Mouse (Mus musculus) forebrain, embryonic 13.5 days (tissue): ENCODE results near the gene Grik1. TPM values are rescaled to one million over a fixed set of nuclear protein-coding genes. Genes with fewer than 3 reads are reported as not detected.

Experiments
- ATAC-seq: fragments of 200-750 bp; cut with Nextera tagmentation; 2 replicates; pipeline ENCODE4 v1.8.0; 2017
- H3K27ac ChIP-seq: fragments of 300-500 bp; sonication (generic); 2 replicates; pipeline ENCODE4 v1.5.1; 2015; ENCODE audit warnings: inconsistent platforms, mild to moderate bottlenecking, moderate library complexity
- H3K27me3 ChIP-seq: fragments of 300-500 bp; sonication (generic); 2 replicates; pipeline ENCODE4 v1.6.1; 2015; ENCODE audit warnings: mild to moderate bottlenecking, inconsistent platforms
- H3K36me3 ChIP-seq: fragments of 300-500 bp; sonication (generic); 2 replicates; pipeline ENCODE4 v1.6.1; 2015; ENCODE audit warnings: mild to moderate bottlenecking, inconsistent platforms; ENCODE audit not compliant: poor library complexity, severe bottlenecking
- H3K4me1 ChIP-seq: fragments of 300-500 bp; sonication (generic); 2 replicates; pipeline ENCODE4 v1.6.1; 2015; ENCODE audit warnings: inconsistent platforms
- H3K4me2 ChIP-seq: fragments of 300-500 bp; sonication (generic); 2 replicates; pipeline ENCODE4 v1.6.1; 2015; ENCODE audit warnings: inconsistent platforms, mild to moderate bottlenecking, moderate library complexity
- H3K4me3 ChIP-seq: fragments of 300-500 bp; sonication (generic); 2 replicates; pipeline ENCODE4 v1.5.1; 2015; ENCODE audit warnings: mild to moderate bottlenecking, inconsistent platforms
- H3K9ac ChIP-seq: fragments of 300-500 bp; sonication (generic); 2 replicates; pipeline ENCODE4 v1.6.1; 2015; ENCODE audit warnings: mild to moderate bottlenecking, inconsistent platforms
- H3K9me3 ChIP-seq: fragments of 300-500 bp; sonication (generic); replicated peaks from 2 replicates; pipeline ENCODE4 v1.6.1; 2016; ENCODE audit warnings: inconsistent platforms
- WGBS: fragments of 180-500 bp; shearing (Covaris S2); methylation state at CpG from one replicate; pipeline ENCODE4 v1.1.7; 2015; 5-methylcytosine and 5-hydroxymethylcytosine counted together
- polyA plus RNA-seq: library from polyadenylated mRNA; unstranded; fragments of >200 nt; fragmentation: Nextera tagmentation; extraction: Ambion mirVana; gene quantifications from 2 replicates; pipeline ENCODE4 v1.2.1, GENCODE M21; 2015

Gene Grik1
- polyA plus RNA-seq, 1 experiment from 2014 or later, result 7.2 TPM

DNA sequence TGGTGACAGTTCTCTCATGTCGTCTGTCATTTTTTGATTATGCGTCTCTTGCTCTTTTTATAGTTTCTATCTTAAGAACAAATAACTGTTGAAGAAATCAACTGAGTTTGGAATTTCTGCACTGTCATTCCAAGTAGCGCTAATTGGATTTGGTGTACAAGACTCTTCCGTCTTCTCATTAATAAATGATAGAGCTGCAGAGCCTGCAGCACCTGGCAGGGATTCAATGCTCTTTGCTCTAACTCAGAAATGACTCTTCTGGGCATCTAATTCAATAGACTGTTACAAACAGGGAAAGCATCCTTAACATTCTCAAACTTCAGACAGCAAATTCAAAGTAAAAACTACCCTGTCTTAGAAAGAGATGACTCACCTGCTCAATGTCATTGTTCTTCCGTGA, 376.3 kb downstream of the Grik1 start:
- Histone ChIP-seq H3K9me3 (no peaks in the 10 kb centered on the region), H3K4me3 (no peak overlapping the region), H3K36me3 (no peaks in the 10 kb centered on the region), H3K4me2 (no peak overlapping the region), H3K27ac (no peak overlapping the region), H3K27me3 (no peaks in the 10 kb centered on the region), H3K4me1 (peaks cover 16% of the 10 kb centered on the region), H3K9ac (no peak overlapping the region)
- WGBS, result 81% methylated on average over 5 of the region's 5 CpGs
- ATAC-seq, result no peak

DNA sequence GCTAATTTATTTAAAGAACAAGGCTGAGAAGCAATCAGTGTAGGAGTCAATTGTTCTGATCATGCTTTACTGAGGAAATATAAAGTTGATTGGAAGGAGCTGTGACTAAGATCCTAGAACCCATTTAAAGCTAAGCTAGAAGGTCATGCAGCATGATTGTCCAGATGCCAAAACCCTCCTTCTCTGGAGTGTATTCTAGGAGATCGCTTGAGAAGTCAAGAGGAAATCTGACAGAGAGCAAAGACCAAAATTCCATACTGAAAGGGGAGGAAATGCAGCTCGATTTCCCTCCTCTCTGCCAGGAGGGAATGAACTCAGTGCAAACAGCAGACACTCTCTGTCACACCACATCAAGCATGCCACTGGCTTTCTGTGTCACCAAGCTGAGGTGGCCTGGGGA, 378.9 kb downstream of the Grik1 start:
- 77% methylated on average over 2 of the region's 2 CpGs for WGBS
- H3K4me1 ChIP-seq, result peaks cover 3% of the 10 kb centered on the region; the same call in 1 of the 2 replicates
- no peaks in the 10 kb centered on the region for H3K27me3 ChIP-seq
- H3K4me3 ChIP-seq, result no peak overlapping the region
- H3K36me3 ChIP-seq, result no peaks in the 10 kb centered on the region
- H3K4me2 ChIP-seq, result no peak overlapping the region
- H3K9me3 ChIP-seq, result no peaks in the 10 kb centered on the region
- no peak overlapping the region for H3K27ac ChIP-seq
- no peak for ATAC-seq
- no peak overlapping the region for H3K9ac ChIP-seq

DNA sequence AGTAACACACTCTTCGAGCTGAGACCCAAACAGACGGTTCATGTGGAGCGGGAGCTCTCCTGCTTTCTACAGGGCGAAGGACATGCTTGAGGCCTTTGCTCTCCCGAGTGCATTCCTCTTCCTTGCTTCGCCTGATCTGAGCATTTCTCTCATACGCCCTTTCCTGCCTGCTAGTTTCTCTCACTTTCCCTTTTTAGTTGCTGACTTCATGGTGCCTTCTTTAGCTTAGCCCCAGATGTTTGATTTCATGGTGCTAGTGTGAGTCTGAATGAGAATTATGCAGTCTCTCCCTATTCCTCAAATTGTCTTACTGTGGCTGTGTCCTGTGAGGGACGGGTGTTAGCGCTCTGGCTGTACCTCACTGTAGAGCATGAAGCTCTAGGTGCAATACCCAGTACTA, 388.0 kb downstream of the Grik1 start:
- Histone ChIP-seq H3K9ac (no peak overlapping the region), H3K9me3 (no peaks in the 10 kb centered on the region), H3K4me2 (no peak overlapping the region), H3K27ac (no peak overlapping the region), H3K4me3 (no peak overlapping the region), H3K27me3 (no peaks in the 10 kb centered on the region), H3K36me3 (no peaks in the 10 kb centered on the region), H3K4me1 (no peaks in the 10 kb centered on the region)
- 90% methylated on average over 9 of the region's 9 CpGs for WGBS
- ATAC-seq, result no peak

DNA sequence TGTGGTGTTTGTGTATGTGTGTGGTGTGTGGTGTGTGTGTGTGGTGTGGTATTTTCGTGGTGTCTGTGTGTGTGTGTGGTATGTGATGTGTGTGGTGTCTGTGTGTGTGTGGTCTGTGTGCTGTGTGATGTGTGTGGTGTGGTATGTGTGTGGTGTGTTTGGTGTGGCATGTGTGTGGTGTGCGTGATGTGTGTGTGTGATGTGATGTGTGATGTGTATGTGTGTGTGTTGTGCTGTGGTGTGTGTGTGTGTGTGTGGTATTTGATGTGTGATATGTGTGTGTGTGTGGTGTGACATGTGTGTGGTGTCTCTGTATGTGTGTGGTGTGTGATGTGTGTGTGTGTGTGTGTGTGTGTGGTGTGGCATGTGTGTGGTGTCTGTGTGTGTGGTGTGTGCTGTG, 388.9 kb downstream of the Grik1 start:
- Histone ChIP-seq H3K4me3 (no peak overlapping the region), H3K27ac (no peak overlapping the region), H3K36me3 (no peaks in the 10 kb centered on the region), H3K4me2 (no peak overlapping the region), H3K9me3 (no peaks in the 10 kb centered on the region), H3K4me1 (no peaks in the 10 kb centered on the region), H3K27me3 (no peaks in the 10 kb centered on the region), H3K9ac (no peak overlapping the region)
- WGBS, result 98% methylated on average over 2 of the region's 2 CpGs
- ATAC-seq, result no peak

DNA sequence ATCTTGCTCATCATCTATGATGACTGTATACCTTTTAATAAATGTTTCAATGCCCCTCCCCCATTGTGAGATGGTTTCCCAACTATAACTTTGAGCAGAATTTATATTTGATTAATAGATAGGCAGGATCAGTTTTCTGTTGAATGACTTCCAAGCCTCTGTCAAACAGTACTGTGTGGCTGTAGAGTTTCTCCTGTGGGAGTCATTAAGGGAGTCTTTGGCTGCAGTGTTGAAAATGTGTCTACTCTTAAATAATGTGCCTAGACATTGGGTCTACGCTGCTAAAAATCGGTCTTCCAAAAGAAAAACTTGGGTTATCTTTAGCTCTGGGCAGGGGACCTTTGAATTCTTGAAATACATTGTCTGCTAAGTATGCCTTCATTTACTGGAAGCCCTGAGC, 414.1 kb downstream of the Grik1 start:
- no peak overlapping the region for H3K27ac ChIP-seq
- WGBS, result 97% methylated on average over 2 of the region's 2 CpGs
- no peak overlapping the region for H3K9ac ChIP-seq
- H3K36me3 ChIP-seq, result no peaks in the 10 kb centered on the region
- no peaks in the 10 kb centered on the region for H3K4me1 ChIP-seq
- 0 out of 2 replicates have a peak, but pooled peaks cover 2% of the 10 kb centered on the region for H3K9me3 ChIP-seq
- H3K4me3 ChIP-seq, result no peak overlapping the region
- no peak for ATAC-seq
- no peak overlapping the region for H3K4me2 ChIP-seq
- H3K27me3 ChIP-seq, result no peaks in the 10 kb centered on the region

DNA sequence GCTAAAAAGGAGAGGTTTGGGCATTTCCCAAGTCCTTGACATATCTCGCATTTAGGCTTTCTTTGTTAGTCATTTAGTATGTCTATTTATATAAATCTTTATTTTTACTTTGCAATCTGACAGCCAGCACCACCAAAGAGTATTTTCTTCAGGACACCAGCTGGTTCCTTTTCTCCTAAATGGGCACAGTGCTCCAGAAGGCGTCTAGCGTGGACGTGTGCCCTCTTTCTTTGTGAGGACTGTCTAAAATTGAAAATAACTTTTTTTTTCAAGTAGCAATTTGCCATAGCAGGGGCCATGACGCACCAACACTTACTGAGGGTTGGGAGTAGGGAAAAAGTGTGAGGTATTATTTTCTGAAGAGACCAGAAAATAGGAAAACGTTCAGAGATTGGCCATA, 425.5 kb downstream of the Grik1 start:
- H3K4me1 ChIP-seq, result no peaks in the 10 kb centered on the region
- no peak overlapping the region for H3K4me2 ChIP-seq
- no peaks in the 10 kb centered on the region for H3K9me3 ChIP-seq
- no peak overlapping the region for H3K27ac ChIP-seq
- no peak for ATAC-seq
- no peak overlapping the region for H3K9ac ChIP-seq
- WGBS, result 83% methylated on average over 6 of the region's 6 CpGs
- no peaks in the 10 kb centered on the region for H3K36me3 ChIP-seq
- no peak overlapping the region for H3K4me3 ChIP-seq
- no peaks in the 10 kb centered on the region for H3K27me3 ChIP-seq

DNA sequence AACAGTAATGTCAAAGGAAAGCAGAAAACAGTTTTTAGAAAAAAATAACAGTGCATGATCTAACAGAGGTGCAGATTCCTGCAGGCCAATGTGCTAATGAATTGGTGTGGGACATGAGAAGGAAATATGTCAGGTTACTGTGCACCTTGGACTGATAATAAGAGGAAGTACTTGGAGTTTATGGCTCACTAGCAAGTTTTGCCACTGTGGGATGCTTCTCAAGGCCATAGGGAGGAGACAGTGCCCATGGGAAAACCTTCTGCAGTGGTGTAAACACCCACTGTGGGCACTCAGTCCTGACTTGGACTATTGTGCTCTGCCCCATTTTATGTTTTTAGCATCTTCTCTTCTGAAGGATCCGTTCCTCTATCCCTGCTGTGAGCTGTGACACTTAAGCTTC, 428.3 kb downstream of the Grik1 start:
- H3K4me2 ChIP-seq, result no peak overlapping the region
- H3K27me3 ChIP-seq, result no peaks in the 10 kb centered on the region
- no peak overlapping the region for H3K4me3 ChIP-seq
- ATAC-seq, result no peak
- no peaks in the 10 kb centered on the region for H3K36me3 ChIP-seq
- H3K27ac ChIP-seq, result no peak overlapping the region
- 33% methylated on average over 1 of the region's 1 CpGs for WGBS
- no peak overlapping the region for H3K9ac ChIP-seq
- H3K4me1 ChIP-seq, result no peaks in the 10 kb centered on the region
- H3K9me3 ChIP-seq, result no peaks in the 10 kb centered on the region

DNA sequence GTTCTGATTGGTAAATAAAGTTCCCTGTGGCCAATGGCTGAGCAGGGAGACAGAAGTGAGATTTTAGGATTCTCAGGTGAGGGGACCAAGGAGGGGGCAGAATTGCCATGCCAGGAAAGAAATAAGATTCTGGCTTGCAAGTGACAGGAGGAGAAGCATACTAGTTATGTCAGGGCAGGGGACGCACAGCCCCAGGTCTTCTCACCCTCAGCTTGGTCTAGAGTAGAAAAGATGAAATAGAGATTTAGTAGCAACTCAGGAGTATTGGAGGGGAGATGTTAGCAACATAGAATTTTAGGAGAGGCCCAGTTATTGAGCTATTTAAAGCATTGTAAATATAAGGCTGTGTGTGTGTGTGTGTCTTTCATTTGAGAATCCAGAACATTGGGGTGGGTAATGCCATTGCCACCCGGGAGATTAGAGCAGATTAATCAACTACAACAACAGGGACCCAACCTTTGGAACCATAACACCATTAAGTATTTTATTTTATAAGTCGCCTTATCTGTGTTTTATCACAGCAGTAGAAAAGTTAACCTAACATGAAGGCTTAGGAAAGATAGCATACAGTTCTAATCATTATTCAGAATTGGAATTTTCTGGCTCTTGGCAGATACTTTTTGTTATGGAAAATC, 436.5 kb downstream of the Grik1 start:
- Histone ChIP-seq H3K9ac (no peak overlapping the region), H3K27ac (no peak overlapping the region), H3K36me3 (no peaks in the 10 kb centered on the region), H3K4me3 (no peak overlapping the region), H3K9me3 (no peaks in the 10 kb centered on the region), H3K4me1 (peaks cover 6% of the 10 kb centered on the region; the same call in 1 of the 2 replicates), H3K27me3 (no peaks in the 10 kb centered on the region), H3K4me2 (no peak overlapping the region)
- WGBS, result 90% methylated on average over 3 of the region's 3 CpGs
- ATAC-seq, result no peak

DNA sequence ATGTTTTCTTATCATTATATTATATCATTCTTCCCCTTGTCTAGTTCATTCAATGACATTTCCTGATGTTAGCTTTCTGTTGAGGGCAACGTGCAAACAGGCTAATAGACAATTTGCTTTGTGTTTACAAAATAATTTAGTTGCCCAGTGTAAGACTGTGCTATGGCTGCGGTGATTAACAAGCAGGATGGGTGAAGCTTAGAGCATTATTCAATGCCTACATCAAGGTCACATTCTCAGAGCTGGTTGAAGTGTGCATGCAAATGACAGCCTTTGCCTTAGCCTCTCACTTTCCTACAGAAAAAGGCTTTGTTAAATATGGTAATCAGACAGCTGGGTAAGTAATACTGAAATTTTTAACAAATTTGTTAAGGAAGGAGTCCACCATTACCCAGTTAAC, 438.5 kb downstream of the Grik1 start:
- WGBS, result 24% methylated on average over 2 of the region's 2 CpGs
- no peak overlapping the region for H3K27ac ChIP-seq
- no peak overlapping the region for H3K4me2 ChIP-seq
- peak; percentile 87 for ATAC-seq
- H3K36me3 ChIP-seq, result no peaks in the 10 kb centered on the region
- no peaks in the 10 kb centered on the region for H3K27me3 ChIP-seq
- H3K9me3 ChIP-seq, result no peaks in the 10 kb centered on the region
- H3K4me1 ChIP-seq, result peaks cover 11% of the 10 kb centered on the region
- H3K4me3 ChIP-seq, result no peak overlapping the region
- no peak overlapping the region for H3K9ac ChIP-seq

DNA sequence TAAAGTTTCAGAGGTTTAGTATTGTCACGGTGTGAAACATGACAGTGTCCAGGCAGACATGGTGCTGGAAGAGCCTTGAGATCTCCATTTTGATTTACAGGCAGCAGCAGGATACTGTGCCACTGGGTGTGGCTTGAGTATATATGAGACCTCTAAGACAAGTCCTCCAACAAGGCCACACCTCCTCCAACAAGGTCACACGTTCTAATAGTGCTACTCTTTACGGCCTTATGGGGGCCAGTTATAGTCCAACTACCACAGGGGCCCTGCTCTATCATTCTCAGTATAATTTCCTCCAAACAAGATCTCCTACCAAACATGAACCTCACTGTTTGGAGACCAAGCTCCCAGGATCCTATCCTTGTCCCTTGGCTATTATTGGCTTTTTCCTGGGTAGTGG, 441.3 kb downstream of the Grik1 start:
- ATAC-seq, result no peak
- no peaks in the 10 kb centered on the region for H3K9me3 ChIP-seq
- 96% methylated on average over 3 of the region's 3 CpGs for WGBS

More for the DNA sequence above, 441.3 kb downstream of the Grik1 start:
- peaks cover 11% of the 10 kb centered on the region for H3K4me1 ChIP-seq
- H3K9ac ChIP-seq, result no peak overlapping the region
- H3K27ac ChIP-seq, result no peak overlapping the region
- H3K36me3 ChIP-seq, result no peaks in the 10 kb centered on the region
- H3K4me3 ChIP-seq, result no peak overlapping the region
- no peaks in the 10 kb centered on the region for H3K27me3 ChIP-seq
- H3K4me2 ChIP-seq, result no peak overlapping the region

Other genes with a start within 250 kb of the Grik1 start
- gene Cldn17, start 216.7 kb upstream of the Grik1 start, polyA plus RNA-seq, result not detected in 2 replicates